Mouse (Mus musculus) hindbrain, embryonic 12.5 days (tissue): ENCODE results near the gene Tpcn2. TPM values are rescaled to one million over a fixed set of nuclear protein-coding genes. Genes with fewer than 3 reads are reported as not detected.

Experiments used
- ATAC-seq: fragments of 200-750 bp; cut with Nextera tagmentation; 2 replicates; pipeline ENCODE4 v1.8.0; 2017; ENCODE audit warnings: moderate TSS enrichment; ENCODE audit not compliant: low FRiP score
- H3K27ac ChIP-seq: fragments of 300-500 bp; sonication (generic); 2 replicates; pipeline ENCODE4 v1.5.1; 2016; ENCODE audit warnings: mild to moderate bottlenecking
- H3K27me3 ChIP-seq: fragments of 300-500 bp; sonication (generic); 2 replicates; pipeline ENCODE4 v1.6.1; 2016; ENCODE audit warnings: mild to moderate bottlenecking
- H3K36me3 ChIP-seq: fragments of 300-500 bp; sonication (generic); 2 replicates; pipeline ENCODE4 v1.6.1; 2016; ENCODE audit warnings: mild to moderate bottlenecking
- H3K4me1 ChIP-seq: fragments of 300-500 bp; sonication (generic); 2 replicates; pipeline ENCODE4 v1.6.1; 2016
- H3K4me2 ChIP-seq: fragments of 300-500 bp; sonication (generic); replicated peaks from 2 replicates; pipeline ENCODE4 v1.6.1; 2016; ENCODE audit warnings: mild to moderate bottlenecking
- H3K4me3 ChIP-seq: fragments of 300-500 bp; sonication (generic); 2 replicates; pipeline ENCODE4 v1.5.1; 2016; ENCODE audit warnings: mild to moderate bottlenecking
- H3K9ac ChIP-seq: fragments of 300-500 bp; sonication (generic); 2 replicates; pipeline ENCODE4 v1.6.1; 2016; ENCODE audit warnings: mild to moderate bottlenecking, moderate library complexity
- H3K9me3 ChIP-seq: fragments of 300-500 bp; sonication (generic); replicated peaks from 2 replicates; pipeline ENCODE4 v1.6.1; 2016; ENCODE audit warnings: mild to moderate bottlenecking
- WGBS: fragments of 180-500 bp; shearing (Covaris S2); methylation state at CpG from one replicate; pipeline ENCODE4 v1.1.7; 2016; 5-methylcytosine and 5-hydroxymethylcytosine counted together
- polyA plus RNA-seq: library from polyadenylated mRNA; unstranded; fragments of >200 nt; fragmentation: Nextera tagmentation; extraction: Ambion mirVana; gene quantifications from 2 replicates; pipeline ENCODE4 v1.2.1, GENCODE M21; 2016

The Tpcn2 gene
- polyA plus RNA-seq, 1 experiment from 2014 or later = 6.8 TPM

DNA sequence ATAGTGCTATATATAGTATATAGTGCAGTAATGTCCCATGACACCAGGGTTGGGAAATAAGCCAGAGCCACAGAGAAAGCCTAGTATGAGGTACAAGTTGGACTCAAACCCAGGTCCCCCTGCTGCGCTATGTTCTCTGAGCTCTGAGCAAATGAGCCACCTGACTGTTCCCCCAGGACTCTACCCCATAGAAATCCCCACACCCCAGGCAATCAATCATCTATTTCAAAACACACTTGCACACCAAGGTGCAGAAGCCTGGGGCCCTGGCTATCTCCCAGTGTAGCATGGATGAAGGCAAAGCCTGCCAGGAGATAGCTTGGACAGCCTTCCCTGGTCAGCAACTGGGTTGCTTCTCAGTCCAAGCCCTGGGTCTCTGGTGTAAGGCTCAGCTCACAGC, 27.7 kb downstream of the Tpcn2 start:
- Histone ChIP-seq H3K9me3 (no peaks in the 10 kb centered on the region), H3K27me3 (no peaks in the 10 kb centered on the region), H3K9ac (no peak overlapping the region), H3K27ac (no peak overlapping the region), H3K36me3 (peaks cover 12% of the 10 kb centered on the region; the same call in 1 of the 2 replicates), H3K4me3 (no peak overlapping the region), H3K4me2 (no peak overlapping the region), H3K4me1 (no peaks in the 10 kb centered on the region)
- no peak for ATAC-seq
- 82% methylated on average over 1 of the region's 1 CpGs for WGBS

DNA sequence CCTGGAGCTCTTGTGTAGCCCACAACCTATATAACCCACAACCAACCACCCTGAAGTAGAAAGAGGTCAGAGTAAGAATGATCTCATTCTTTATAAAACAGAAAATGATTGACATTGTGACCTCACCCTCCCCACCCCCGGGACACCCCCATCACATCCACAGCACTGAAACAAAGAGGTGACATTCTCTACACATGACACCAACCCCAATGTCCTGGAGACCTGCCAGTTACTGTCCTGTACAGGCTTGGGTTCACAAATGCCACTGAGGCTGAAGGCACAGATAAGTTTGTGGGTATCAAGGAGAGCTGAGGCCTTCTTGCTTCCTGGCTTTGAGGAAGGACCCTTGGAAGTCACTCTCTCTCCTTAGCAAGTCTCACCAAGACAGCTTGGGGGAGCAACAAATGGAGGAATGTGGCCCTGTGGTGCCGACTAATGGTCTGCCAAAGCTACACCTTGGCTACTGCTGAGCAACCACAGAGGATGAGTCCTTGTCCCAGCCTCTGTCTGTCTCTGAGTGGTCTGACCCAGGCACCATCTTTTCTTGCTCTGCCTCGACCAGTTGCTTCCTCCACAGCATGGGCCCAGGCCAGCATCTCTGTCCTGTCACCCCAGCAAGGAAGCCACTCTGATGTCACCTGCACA, 29.7 kb downstream of the Tpcn2 start:
- ATAC-seq = no peak
- 60% methylated on average over 3 of the region's 3 CpGs for WGBS
- no peaks in the 10 kb centered on the region for H3K27me3 ChIP-seq
- 0 out of 2 replicates have a peak, but pooled peaks cover 4% of the 10 kb centered on the region for H3K36me3 ChIP-seq
- H3K4me1 ChIP-seq = no peaks in the 10 kb centered on the region
- H3K27ac ChIP-seq = no peak overlapping the region
- H3K9ac ChIP-seq = no peak overlapping the region
- no peak overlapping the region for H3K4me3 ChIP-seq
- H3K4me2 ChIP-seq = no peak overlapping the region
- no peaks in the 10 kb centered on the region for H3K9me3 ChIP-seq

DNA sequence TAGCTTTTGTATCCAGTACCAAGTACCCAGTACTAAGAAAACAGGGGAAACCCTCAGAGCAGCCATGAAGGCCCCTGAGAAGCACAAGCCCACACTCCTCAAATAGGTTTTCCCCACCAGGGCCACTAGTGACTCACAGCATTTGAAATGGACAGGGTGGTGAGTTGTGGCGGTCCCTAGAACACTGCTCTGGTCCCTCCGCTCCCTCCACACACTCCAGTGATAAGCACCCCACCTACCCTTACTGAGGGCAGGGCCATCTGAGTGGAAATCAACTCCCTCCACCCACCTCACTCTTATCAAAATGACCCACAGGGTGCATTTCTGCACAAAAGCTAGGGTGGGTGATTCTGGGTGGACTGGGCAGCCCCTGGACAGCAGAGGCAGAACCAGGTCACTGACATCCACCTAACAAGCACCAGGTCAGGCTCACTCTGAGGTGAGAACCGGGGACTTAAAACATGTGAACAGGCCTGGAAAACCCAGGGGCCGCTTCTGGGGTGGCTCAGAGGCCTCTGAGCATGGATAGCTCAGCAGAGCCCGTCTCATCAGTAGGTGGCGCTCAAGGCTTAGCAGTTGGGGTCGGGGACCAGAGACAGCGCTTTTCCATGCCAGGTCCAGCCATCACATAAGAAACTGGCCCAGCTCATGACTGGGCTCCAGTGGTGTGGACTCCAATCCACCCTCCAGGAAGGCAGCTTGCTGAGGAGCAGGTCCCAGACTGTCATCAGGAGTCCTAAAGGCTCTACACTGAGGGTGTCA, 30.9 kb downstream of the Tpcn2 start:
- H3K27me3 ChIP-seq = no peaks in the 10 kb centered on the region
- 0 out of 2 replicates have a peak, but pooled peaks cover 4% of the 10 kb centered on the region for H3K36me3 ChIP-seq
- ATAC-seq = peak; percentile 79

DNA sequence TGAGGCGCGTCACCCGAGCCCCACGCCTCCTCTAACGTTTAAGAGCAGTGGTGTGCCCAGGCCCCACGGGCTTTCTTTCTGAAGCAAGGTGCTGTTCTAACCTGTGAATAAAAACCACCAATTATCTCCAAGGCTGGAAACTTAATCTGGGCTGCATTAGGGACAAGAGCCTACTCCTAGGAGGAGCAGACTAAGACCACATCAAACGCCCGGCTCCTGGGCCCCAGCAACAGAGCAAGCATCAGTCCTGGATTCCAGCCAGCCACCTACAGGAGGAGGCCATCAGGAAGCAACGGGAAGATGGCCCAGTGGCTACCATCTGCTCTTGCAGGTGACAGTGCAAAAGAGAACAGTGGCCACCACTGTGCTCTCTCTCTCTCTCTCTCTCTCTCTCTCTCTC, 33.6 kb downstream of the Tpcn2 start:
- Histone ChIP-seq H3K4me1 (no peaks in the 10 kb centered on the region), H3K27me3 (no peaks in the 10 kb centered on the region), H3K9ac (no peak overlapping the region), H3K27ac (no peak overlapping the region), H3K9me3 (no peaks in the 10 kb centered on the region), H3K4me3 (no peak overlapping the region), H3K4me2 (no peak overlapping the region), H3K36me3 (no peaks in the 10 kb centered on the region)
- whole genome bisulfite sequencing = 80% methylated on average over 9 of the region's 9 CpGs
- no peak for ATAC-seq

More for the DNA sequence above, 30.9 kb downstream of the Tpcn2 start:
- no peaks in the 10 kb centered on the region for H3K4me1 ChIP-seq
- no peak overlapping the region for H3K4me2 ChIP-seq
- H3K27ac ChIP-seq = no peak overlapping the region
- no peaks in the 10 kb centered on the region for H3K9me3 ChIP-seq
- no peak overlapping the region for H3K4me3 ChIP-seq
- no peak overlapping the region for H3K9ac ChIP-seq
- WGBS = 25% methylated on average over 8 of the region's 8 CpGs

DNA sequence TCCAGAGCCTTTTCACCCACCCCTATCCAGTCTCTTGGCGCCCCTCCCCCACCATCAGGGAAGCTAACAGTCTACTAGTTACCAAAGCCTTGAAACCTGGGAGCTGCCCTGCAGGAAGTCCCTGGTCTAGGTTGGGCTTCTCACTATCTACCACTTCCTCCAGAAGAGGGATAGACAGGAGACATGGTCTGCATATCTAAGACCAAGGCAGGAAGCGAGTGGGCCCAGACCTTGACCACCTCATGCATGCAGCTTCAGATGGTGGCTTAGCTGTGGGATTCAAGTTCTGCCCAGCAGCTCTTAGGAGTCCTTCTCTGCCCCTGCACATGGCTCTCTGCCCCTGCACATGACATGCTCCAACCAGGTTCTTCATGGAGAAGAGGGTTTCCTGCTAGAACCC, 34.9 kb downstream of the Tpcn2 start:
- no peaks in the 10 kb centered on the region for H3K36me3 ChIP-seq
- H3K9ac ChIP-seq = no peak overlapping the region
- no peak for ATAC-seq
- WGBS = 87% methylated on average over 2 of the region's 2 CpGs
- no peaks in the 10 kb centered on the region for H3K9me3 ChIP-seq
- H3K4me1 ChIP-seq = no peaks in the 10 kb centered on the region
- 0 out of 2 replicates have a peak, but pooled peaks cover 4% of the 10 kb centered on the region for H3K27me3 ChIP-seq
- no peak overlapping the region for H3K4me3 ChIP-seq
- H3K4me2 ChIP-seq = no peak overlapping the region
- H3K27ac ChIP-seq = no peak overlapping the region

DNA sequence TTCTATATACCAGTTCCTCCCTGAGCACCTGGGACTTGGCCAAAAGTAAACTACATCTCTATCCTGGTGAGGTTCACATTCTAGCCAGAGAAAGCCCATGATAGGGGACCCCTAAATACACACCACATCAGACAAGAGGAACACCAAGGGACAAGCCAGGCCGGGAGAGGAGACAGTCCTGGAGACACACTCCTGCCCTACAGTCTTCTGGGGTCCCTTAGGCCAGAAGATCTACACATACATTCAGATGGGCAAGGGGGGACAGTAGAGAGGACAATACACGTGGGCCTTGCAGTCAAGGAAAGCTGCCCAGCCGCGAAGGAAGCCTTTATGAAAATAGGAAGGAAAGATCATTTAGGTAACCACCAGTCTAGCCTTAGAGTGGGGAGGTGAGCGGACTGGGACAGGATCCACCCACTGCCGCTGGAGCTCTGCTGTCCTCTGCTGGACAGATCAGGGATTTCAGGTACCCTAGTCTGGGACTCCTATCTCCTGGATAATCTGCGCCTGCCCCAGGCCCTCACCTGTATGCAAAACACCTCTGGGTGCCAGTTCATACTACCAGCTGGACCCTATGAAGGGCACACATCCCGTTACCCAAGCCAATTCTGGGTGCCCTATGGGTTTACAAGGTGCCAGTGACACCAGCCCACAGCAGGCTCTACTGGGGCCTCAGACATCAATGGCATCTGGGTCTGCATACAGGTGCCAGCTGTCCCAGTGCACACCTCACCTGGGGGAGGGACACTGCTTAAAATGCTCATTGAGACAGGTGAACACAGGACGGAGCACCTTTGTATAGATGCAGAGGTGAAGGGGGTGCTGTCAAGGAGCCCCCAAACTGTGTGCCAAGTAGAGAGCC, 40.7 kb downstream of the Tpcn2 start:
- peak; percentile 63; the same call in 1 of the 2 replicates for ATAC-seq
- Histone ChIP-seq H3K9me3 (no peaks in the 10 kb centered on the region), H3K36me3 (no peaks in the 10 kb centered on the region), H3K9ac (no peak overlapping the region), H3K27ac (no peak overlapping the region), H3K4me3 (no peak overlapping the region), H3K27me3 (0 out of 2 replicates have a peak, but pooled peaks cover 12% of the 10 kb centered on the region), H3K4me2 (no peak overlapping the region), H3K4me1 (0 out of 2 replicates have a peak, but pooled peaks cover 4% of the 10 kb centered on the region)
- 12% methylated on average over 9 of the region's 9 CpGs for WGBS

DNA sequence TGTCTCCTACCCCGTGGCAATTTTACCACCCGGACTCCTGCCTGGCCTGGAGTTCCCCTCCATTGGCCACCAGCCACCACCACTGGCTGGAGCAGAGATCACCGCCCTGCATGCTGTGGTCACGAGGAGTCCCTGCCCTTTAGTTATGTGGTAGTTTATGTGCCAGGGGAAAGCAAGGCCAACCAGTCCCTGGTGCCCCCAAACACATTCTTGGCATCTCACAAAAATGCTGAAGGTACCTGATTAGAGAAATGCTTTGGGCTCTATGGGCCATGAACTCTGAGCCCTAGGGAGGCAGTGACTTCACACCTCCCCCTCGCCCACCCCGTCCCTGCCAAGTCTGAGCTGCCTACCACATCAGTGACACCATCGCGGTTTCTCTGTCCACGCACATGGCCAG, 41.8 kb downstream of the Tpcn2 start:
- ATAC-seq = no peak

DNA sequence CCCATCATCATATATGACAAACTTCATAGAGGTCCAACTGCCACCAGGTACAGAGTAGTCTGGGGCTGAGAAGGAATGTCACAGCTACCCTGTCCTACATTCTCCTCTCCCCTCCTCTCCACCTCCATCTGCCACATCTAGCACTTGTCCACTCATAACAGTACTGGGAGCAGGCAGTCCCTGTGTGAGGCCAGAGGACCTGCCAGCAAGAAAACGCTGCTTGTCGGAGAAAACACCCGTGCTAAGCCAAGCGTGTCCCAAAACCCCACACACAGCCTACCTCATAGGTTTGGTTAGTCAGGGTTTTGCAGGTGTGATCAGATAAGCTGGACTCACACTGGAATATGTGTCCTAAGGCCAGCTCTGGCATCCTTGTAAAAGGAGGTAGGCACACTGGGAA, 42.9 kb downstream of the Tpcn2 start:
- Histone ChIP-seq H3K27ac (no peak overlapping the region), H3K4me1 (0 out of 2 replicates have a peak, but pooled peaks cover 4% of the 10 kb centered on the region), H3K9me3 (no peaks in the 10 kb centered on the region), H3K27me3 (0 out of 2 replicates have a peak, but pooled peaks cover 12% of the 10 kb centered on the region), H3K4me2 (no peak overlapping the region), H3K9ac (no peak overlapping the region), H3K36me3 (no peaks in the 10 kb centered on the region), H3K4me3 (no peak overlapping the region)
- no peak for ATAC-seq
- 84% methylated on average over 4 of the region's 4 CpGs for WGBS

More for the DNA sequence above, 41.8 kb downstream of the Tpcn2 start:
- H3K27me3 ChIP-seq = 0 out of 2 replicates have a peak, but pooled peaks cover 12% of the 10 kb centered on the region
- no peak overlapping the region for H3K27ac ChIP-seq
- no peak overlapping the region for H3K4me3 ChIP-seq
- H3K36me3 ChIP-seq = no peaks in the 10 kb centered on the region
- no peak overlapping the region for H3K4me2 ChIP-seq
- no peaks in the 10 kb centered on the region for H3K9me3 ChIP-seq
- WGBS = 84% methylated on average over 9 of the region's 9 CpGs
- H3K9ac ChIP-seq = no peak overlapping the region
- H3K4me1 ChIP-seq = 0 out of 2 replicates have a peak, but pooled peaks cover 4% of the 10 kb centered on the region

DNA sequence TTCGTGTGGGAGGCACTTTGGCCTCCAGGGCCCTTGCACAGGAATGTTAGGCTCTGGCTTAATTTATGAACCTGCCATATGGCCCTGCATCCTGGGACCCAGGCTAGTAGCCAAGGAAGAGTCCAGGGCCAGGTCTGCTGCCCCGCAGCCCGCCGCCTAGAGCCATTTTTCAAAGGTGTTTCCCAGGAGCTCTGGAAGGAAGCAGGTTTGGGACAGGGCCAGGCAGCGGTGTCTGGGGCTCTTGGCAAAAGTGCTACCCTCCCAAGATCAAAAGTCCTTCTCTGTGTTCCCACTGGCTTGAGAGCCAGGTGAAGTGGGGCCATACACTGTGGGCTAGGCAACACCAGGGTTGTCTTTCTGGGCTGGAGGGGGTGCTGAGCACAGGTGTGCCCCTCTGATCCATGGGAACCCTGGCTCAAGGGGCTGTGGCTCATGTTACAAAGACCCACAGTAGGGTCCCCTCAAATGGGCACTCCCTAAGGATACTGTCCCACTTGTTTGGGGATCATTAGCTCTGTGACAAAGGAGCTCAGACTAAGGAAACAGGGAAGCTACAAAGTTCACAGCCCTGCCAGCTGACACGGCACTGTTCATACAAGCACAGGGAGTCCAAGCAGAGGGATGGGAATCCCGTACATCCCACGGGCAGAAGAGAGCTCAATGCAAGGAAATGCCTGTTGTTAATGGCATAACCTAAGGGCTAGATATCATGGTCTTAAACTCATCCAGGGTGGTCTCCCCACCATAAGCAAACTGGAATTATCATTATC, 43.9 kb downstream of the Tpcn2 start:
- no peaks in the 10 kb centered on the region for H3K36me3 ChIP-seq
- no peak overlapping the region for H3K4me3 ChIP-seq
- H3K27me3 ChIP-seq = 0 out of 2 replicates have a peak, but pooled peaks cover 12% of the 10 kb centered on the region
- no peak overlapping the region for H3K4me2 ChIP-seq
- ATAC-seq = no peak
- 74% methylated on average over 8 of the region's 8 CpGs for WGBS
- no peak overlapping the region for H3K9ac ChIP-seq
- H3K9me3 ChIP-seq = no peaks in the 10 kb centered on the region
- no peak overlapping the region for H3K27ac ChIP-seq
- H3K4me1 ChIP-seq = 0 out of 2 replicates have a peak, but pooled peaks cover 4% of the 10 kb centered on the region

DNA sequence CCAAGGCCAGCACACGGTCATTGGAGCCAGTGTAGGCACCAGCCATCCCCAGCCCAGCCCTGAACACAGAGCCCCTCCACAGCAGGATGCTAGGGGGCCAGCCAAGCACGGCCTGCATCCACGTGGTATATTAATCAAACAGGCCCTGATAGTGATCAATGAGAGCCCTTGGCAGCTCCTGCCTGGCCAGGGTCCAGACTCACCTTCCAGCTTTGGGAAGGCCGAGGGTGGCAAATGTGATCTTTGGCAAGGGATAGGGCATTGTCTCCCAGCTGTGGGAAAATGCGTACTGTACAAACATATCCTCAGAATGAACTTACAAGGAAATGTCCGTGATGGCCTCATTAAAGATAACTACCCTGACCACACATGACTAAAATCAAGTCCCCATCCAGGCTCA, 44.7 kb downstream of the Tpcn2 start:
- Histone ChIP-seq H3K4me3 (no peak overlapping the region), H3K27me3 (0 out of 2 replicates have a peak, but pooled peaks cover 8% of the 10 kb centered on the region), H3K36me3 (no peaks in the 10 kb centered on the region), H3K9me3 (no peaks in the 10 kb centered on the region), H3K4me2 (no peak overlapping the region), H3K4me1 (0 out of 2 replicates have a peak, but pooled peaks cover 4% of the 10 kb centered on the region), H3K27ac (no peak overlapping the region), H3K9ac (no peak overlapping the region)
- 61% methylated on average over 6 of the region's 6 CpGs for WGBS
- ATAC-seq = no peak
